Mouse (Mus musculus): ENCODE data around the gene Gan. TPM values are rescaled to one million over a fixed set of nuclear protein-coding genes. Genes with fewer than 3 reads are reported as not detected.

The Gan gene
- polyA plus RNA-seq, 1 experiment from 2014 or later: 2.1 TPM

DNA sequence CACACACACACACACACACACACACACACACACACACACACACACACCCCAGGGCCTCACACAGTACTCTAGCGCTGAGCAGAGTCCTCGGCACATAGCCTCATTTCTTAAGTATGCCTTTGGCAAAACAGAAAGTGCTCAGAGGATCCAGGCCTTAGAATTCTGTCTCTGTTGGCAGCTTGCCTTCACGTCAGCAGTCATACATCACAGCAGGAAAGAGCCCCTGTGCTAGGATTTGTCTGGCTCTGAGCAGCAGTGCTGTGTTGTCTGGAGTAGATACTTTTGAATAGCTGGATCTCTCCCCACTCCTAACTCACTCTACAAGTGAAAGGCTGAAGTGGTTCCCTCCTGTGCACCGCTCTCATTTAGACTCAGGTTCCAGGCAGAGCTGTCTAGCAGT lies 36.4 kb downstream of the Gan start:
- H3K27me3 ChIP-seq (ENCODE audit: insufficient read depth, poor library complexity, severe bottlenecking): no peaks in the 10 kb centered on the region
- no peak for DNase-seq (ENCODE audit: low spot score)
- H3K9me3 ChIP-seq: no peaks in the 10 kb centered on the region
- no peak overlapping the region for H3K27ac ChIP-seq
- WGBS: 90% methylated on average over 4 of the region's 4 CpGs
- peaks cover 18% of the 10 kb centered on the region for H3K4me1 ChIP-seq (replicated peaks)
- peaks cover 89% of the 10 kb centered on the region for H3K36me3 ChIP-seq
- no peak overlapping the region for H3K4me3 ChIP-seq

DNA sequence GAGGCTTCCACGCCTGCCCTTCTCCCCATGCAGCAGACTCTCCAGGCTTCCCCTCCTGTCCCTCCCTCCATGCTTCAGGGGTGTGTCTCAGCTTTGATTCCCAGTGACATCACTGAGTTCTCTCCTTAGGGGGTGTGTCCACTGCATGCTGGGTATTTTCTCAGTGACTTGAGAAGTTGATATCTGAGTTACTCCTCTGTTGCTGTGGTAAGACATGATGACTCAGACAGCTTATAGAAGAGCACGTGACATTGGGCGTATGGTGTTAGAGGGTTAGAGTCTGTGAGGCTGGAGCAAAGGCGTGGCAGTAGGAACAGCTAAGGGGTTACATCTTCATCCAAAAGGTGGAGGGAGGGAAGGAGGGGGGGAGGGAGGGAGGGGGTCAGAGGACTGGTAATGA lies 38.7 kb downstream of the Gan start:
- peaks cover 35% of the 10 kb centered on the region for H3K4me1 ChIP-seq (replicated peaks)
- 91% methylated on average over 4 of the region's 4 CpGs for WGBS
- no peaks in the 10 kb centered on the region for H3K27me3 ChIP-seq (ENCODE audit: insufficient read depth, poor library complexity, severe bottlenecking)
- no peaks in the 10 kb centered on the region for H3K9me3 ChIP-seq
- peaks cover 81% of the 10 kb centered on the region for H3K36me3 ChIP-seq
- no peak overlapping the region for H3K4me3 ChIP-seq
- DNase-seq (ENCODE audit: low spot score): no peak
- H3K27ac ChIP-seq: no peak overlapping the region

DNA sequence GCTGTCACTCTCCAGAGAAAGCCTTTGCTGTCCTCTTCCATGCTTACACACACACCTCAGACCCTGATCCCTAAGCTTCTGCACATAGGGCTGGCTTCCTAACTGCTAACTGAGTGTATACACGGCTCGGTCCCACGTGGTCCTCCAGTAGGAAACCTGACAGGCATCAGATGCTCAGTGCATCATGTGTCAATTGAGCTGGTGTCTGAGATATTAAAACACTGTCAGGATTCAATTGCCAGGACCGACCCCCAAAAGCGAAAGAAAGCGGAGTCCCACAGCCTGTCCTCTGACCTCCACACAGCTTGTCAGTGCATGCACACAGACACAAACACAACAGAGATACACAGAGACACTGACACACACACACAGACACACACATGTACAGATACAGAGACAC lies 39.6 kb downstream of the Gan start:
- no peak overlapping the region for H3K4me3 ChIP-seq
- H3K36me3 ChIP-seq: peaks cover 83% of the 10 kb centered on the region
- peaks cover 40% of the 10 kb centered on the region for H3K4me1 ChIP-seq (replicated peaks)
- H3K9me3 ChIP-seq: no peaks in the 10 kb centered on the region
- WGBS: 88% methylated on average over 6 of the region's 6 CpGs
- H3K27ac ChIP-seq: peak overlapping the region; percentile 50
- H3K27me3 ChIP-seq (ENCODE audit: insufficient read depth, poor library complexity, severe bottlenecking): no peaks in the 10 kb centered on the region
- no peak for DNase-seq (ENCODE audit: low spot score)

DNA sequence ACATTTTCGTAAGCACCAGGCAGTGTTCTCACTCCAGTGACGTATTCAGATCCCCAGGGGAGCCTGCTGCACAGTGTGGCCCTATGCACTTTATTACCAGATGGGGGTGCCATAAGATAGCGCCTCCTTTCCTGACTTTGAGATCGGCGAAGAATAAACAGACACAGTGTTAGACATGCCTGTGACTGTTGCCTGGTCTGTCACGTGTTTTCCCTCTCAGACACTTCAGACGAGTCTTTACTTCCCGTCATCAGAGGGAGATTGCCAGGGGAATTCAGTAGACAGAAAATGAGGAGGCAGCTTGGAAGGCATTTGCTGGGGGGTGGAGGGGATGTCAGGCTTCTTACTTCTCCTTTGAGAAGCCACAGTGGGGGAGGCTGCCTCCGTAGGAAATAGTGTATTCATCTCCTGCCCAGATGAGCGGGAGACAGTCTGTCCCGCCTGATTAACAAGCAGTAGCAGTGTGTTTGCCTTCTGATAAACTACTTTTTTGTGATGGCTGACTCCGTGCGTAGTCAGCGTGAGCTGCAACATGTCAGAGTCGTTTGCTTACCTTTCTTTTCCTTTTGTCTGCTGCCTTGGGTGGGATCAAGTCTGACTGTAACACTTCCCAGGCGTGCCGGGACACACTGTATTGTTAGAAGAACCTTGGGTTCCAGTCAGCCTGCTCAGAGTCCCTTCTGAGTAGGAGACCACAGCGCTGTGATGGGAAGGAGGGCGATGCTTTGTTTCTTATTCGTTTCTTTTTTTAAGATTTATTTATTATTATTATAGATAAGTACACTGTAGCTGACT lies 40.4 kb downstream of the Gan start:
- Histone ChIP-seq H3K4me1 (replicated peaks) (peaks cover 40% of the 10 kb centered on the region), H3K9me3 (no peaks in the 10 kb centered on the region), H3K27ac (peak overlapping the region; percentile 50), H3K36me3 (peaks cover 79% of the 10 kb centered on the region), H3K27me3 (ENCODE audit: insufficient read depth, poor library complexity, severe bottlenecking) (no peaks in the 10 kb centered on the region), H3K4me3 (no peak overlapping the region)
- 61% methylated on average over 20 of the region's 20 CpGs for WGBS
- peak; percentile 15 for DNase-seq (ENCODE audit: low spot score)

DNA sequence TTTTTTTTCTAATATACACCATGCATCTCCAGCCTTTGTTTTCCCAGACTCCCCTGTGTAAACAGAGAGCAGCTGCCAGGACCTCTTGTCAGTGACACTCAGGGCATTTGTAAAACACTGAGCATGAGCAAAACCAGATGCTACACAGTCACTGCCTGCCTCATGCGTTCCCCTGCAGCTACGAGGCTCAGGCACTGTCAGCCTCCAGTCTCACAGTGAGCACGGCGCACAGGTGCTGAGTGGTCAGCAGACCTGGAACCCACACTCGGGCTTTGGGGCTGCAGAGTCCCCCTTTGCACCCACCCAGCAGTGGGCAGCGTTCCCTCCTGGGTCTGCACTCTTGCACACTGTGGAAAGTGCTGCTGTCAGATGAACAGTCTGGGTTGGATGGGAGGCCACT lies 41.7 kb downstream of the Gan start:
- Histone ChIP-seq H3K4me3 (no peak overlapping the region), H3K27ac (peak overlapping the region; percentile 36; the same call in 1 of the 2 replicates), H3K27me3 (ENCODE audit: insufficient read depth, poor library complexity, severe bottlenecking) (no peaks in the 10 kb centered on the region), H3K9me3 (no peaks in the 10 kb centered on the region), H3K36me3 (peaks cover 79% of the 10 kb centered on the region), H3K4me1 (replicated peaks) (peaks cover 40% of the 10 kb centered on the region)
- DNase-seq (ENCODE audit: low spot score): peak; percentile 34
- WGBS: 75% methylated on average over 6 of the region's 6 CpGs

DNA sequence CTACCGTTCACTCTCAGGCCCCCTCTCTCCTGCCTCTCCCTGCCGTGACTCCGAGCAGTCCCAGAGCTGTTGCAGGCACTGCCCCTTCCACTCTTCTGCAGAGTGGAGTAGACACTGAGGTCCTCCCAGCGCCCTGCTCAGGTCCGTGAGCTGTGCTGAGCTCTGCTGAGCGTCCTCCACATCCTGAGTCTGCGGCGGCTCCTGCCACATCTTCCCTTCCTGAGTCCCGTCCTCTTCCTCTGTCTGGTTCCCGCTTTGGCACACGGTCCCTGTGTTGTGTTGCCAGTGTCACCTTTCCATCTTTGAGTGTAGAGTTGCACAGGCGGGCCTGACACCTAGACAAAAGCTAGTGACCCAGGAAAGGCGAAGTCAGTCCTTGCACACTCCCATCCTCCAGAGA lies 42.4 kb downstream of the Gan start:
- Histone ChIP-seq H3K9me3 (no peaks in the 10 kb centered on the region), H3K4me1 (replicated peaks) (peaks cover 40% of the 10 kb centered on the region), H3K27ac (peak overlapping the region; percentile 69; the same call in 1 of the 2 replicates), H3K4me3 (no peak overlapping the region), H3K27me3 (ENCODE audit: insufficient read depth, poor library complexity, severe bottlenecking) (no peaks in the 10 kb centered on the region), H3K36me3 (peaks cover 78% of the 10 kb centered on the region)
- peak; percentile 6 for DNase-seq (ENCODE audit: low spot score)
- 65% methylated on average over 13 of the region's 13 CpGs for WGBS

DNA sequence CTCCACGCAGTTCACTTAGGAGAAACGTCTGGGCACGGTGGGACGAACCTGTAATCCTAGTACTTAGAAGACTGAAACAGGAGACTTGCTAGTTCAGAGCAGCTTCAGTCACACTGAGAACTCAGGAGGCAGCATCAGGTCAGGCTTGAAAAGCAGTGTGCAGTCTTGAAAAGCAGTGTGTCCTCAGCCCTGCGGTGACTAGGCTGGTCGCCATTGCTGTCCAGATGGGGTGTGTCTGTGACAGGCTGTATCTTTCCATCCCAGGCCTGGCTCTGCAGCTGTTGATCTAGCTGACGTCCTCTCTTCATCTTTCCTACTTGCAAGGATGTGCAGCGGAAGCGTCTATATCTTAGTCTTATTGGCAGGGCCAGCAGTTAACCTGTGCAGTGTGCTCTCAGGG lies 42.9 kb downstream of the Gan start:
- 83% methylated on average over 9 of the region's 9 CpGs for WGBS
- Histone ChIP-seq H3K4me1 (replicated peaks) (peaks cover 40% of the 10 kb centered on the region), H3K9me3 (no peaks in the 10 kb centered on the region), H3K4me3 (no peak overlapping the region), H3K27ac (peak overlapping the region; percentile 69; the same call in 1 of the 2 replicates), H3K36me3 (peaks cover 74% of the 10 kb centered on the region), H3K27me3 (ENCODE audit: insufficient read depth, poor library complexity, severe bottlenecking) (no peaks in the 10 kb centered on the region)
- DNase-seq (ENCODE audit: low spot score): no peak

DNA sequence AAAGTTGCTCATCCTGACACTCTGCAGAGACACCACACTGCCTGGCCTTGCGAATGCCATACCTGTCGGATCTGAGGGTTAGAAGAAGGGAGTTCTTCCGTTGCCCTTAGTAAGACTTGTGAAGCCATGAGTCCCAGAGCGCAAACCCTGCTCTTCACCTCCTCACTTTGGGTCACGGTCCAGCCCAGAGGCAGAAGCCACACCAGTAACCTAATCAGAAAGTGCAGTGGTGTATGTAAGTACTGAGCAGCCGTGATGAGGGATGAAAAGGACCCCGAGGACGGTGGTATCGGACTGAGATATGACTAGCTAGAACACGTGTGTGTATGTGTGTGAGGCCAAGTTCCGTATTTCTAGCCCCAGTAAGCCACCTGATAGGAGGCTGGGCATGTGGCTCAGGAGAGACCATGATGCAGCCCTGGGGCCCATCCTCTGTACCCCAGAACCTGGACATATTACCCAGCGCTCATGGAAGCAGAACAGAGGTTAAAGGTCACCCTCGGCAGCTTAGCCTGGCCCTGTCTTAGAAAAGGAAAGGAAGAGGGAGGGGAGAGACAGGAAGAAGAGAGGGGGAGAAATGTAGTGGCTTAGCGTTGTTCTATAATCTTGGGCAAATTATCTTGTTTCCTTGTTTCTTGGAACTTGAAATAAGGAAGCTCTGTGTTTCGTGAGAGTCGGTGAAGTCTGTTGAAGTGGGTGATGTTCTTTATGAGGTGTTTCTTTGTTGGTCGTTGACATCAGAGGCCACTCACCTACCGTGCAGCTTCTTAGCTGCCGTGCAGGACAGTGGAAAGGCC lies 43.5 kb downstream of the Gan start:
- H3K4me3 ChIP-seq: no peak overlapping the region
- H3K27ac ChIP-seq: no peak overlapping the region; the same call in 1 of the 2 replicates
- no peak for DNase-seq (ENCODE audit: low spot score)
- 80% methylated on average over 19 of the region's 19 CpGs for WGBS
- H3K36me3 ChIP-seq: peaks cover 72% of the 10 kb centered on the region
- no peaks in the 10 kb centered on the region for H3K9me3 ChIP-seq
- no peaks in the 10 kb centered on the region for H3K27me3 ChIP-seq (ENCODE audit: insufficient read depth, poor library complexity, severe bottlenecking)
- H3K4me1 ChIP-seq (replicated peaks): peaks cover 40% of the 10 kb centered on the region

DNA sequence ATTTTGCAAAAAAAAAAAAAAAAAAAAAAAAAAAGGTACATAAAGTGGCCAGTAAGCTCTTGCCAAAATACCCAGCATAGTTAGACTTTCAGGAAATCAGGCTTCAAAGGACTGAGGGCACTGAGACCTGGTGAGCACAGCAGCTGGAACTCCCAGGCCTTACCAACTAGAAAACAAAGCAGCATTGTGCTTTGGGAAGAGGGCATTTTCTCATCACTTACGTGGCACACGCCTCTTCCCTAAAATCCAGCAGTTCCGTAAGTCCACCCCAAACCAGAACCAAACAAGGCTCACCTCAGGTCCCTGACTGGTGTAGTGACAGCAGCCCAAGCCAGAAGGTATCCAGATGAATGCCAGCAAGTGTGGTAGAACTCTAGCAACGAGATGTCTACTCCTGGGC lies 45.1 kb downstream of the Gan start:
- Histone ChIP-seq H3K4me1 (replicated peaks) (peaks cover 33% of the 10 kb centered on the region), H3K36me3 (peaks cover 63% of the 10 kb centered on the region), H3K27me3 (ENCODE audit: insufficient read depth, poor library complexity, severe bottlenecking) (no peaks in the 10 kb centered on the region), H3K4me3 (no peak overlapping the region), H3K9me3 (no peaks in the 10 kb centered on the region), H3K27ac (no peak overlapping the region)
- DNase-seq (ENCODE audit: low spot score): no peak
- WGBS: 89% methylated on average over 4 of the region's 4 CpGs

DNA sequence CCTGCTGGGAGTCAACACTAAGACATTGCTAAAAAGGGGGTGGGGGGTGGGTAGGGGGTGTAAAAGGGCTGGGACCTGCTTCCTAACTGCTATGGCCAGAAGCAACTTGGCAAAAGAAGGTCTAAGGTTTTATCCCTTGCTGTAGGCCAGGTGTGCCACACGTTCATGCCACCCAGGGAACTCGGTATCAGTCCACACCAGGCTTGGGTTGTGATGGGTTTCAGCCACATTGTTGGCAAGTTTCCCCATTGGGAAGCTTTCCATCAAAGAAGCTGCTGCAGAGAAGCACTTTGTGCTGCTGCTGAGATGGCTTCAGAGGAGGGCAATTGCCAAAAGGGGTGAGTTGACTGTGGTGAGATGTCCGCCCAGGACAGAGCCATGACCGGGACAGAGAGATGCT lies 47.9 kb downstream of the Gan start:
- Histone ChIP-seq H3K4me1 (replicated peaks) (peaks cover 14% of the 10 kb centered on the region; the same call in 1 of the 2 replicates), H3K36me3 (peaks cover 77% of the 10 kb centered on the region), H3K9me3 (no peaks in the 10 kb centered on the region), H3K4me3 (no peak overlapping the region), H3K27me3 (ENCODE audit: insufficient read depth, poor library complexity, severe bottlenecking) (no peaks in the 10 kb centered on the region), H3K27ac (no peak overlapping the region)
- no peak for DNase-seq (ENCODE audit: low spot score)
- WGBS: 90% methylated on average over 4 of the region's 4 CpGs

DNA sequence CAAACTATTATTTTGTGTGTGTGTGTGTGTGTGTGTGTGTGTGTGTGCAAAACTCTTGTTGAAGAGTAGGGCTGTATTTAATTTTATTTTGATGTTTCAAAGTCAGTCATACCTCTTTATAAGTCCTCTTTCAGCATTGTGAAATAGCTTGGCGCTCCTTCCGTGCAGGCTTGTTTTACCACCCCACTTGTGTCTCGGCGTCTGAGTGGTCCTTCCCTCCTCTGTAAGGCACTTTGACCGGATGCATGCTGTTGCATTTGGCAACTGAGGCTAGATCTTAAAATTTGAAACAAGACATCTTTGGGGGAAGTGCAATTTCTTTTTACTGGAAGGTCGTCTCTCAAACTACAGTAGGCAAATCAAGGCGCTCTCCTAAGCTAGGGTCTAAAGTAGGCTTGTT lies 48.7 kb downstream of the Gan start:
- H3K27me3 ChIP-seq (ENCODE audit: insufficient read depth, poor library complexity, severe bottlenecking): no peaks in the 10 kb centered on the region
- no peak overlapping the region for H3K4me3 ChIP-seq
- peaks cover 8% of the 10 kb centered on the region; the same call in 1 of the 2 replicates for H3K4me1 ChIP-seq (replicated peaks)
- DNase-seq (ENCODE audit: low spot score): no peak
- no peaks in the 10 kb centered on the region for H3K9me3 ChIP-seq
- H3K27ac ChIP-seq: no peak overlapping the region
- peaks cover 72% of the 10 kb centered on the region for H3K36me3 ChIP-seq
- WGBS: 95% methylated on average over 7 of the region's 7 CpGs

DNA sequence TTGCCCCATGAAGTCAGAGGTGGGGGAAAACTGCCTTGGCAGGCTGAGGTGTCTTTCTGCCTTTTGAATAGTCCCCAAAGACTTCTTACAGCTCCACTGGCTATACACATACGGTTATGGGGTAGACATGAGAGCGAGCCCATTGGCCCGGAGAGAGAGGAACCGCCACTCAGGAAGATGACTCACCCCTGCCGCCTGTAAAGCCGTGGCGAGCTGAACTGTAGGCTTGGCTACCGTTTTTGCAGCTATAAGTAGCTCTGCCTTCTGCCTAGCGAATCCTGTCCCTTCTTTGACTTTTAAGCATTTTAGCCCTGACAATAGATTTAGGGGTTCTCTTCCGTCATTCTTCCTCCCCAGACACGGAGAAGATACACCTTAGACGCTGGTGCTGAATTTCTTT lies 51.2 kb downstream of the Gan start:
- no peak overlapping the region for H3K27ac ChIP-seq
- no peaks in the 10 kb centered on the region for H3K27me3 ChIP-seq (ENCODE audit: insufficient read depth, poor library complexity, severe bottlenecking)
- no peak overlapping the region for H3K4me3 ChIP-seq
- H3K4me1 ChIP-seq (replicated peaks): 0 out of 2 replicates have a peak, but pooled peaks cover 15% of the 10 kb centered on the region
- H3K9me3 ChIP-seq: no peaks in the 10 kb centered on the region
- WGBS: 94% methylated on average over 12 of the region's 12 CpGs
- DNase-seq (ENCODE audit: low spot score): no peak
- peaks cover 58% of the 10 kb centered on the region for H3K36me3 ChIP-seq

DNA sequence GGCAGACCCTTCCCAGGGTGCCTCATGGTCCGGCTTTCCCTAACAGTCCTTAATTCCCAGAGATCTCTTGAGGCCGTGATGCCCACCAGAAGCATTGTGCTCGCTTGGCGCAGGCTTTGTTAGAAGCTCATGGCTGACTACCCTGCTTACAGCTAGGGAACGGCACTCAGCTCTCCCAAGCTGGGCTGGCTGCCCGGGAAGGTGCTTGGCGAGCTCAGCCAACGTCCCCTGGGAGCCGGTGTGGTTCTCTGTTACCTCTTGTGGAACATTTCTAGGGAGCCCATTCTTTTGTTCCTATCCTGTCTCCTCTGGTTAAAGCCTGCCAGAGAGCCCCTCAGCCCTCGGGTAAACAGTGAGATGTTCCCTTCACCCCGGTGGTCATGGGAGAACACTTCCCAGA lies 54.2 kb downstream of the Gan start:
- Histone ChIP-seq H3K27me3 (ENCODE audit: insufficient read depth, poor library complexity, severe bottlenecking) (no peaks in the 10 kb centered on the region), H3K27ac (no peak overlapping the region; the same call in 1 of the 2 replicates), H3K36me3 (peaks cover 57% of the 10 kb centered on the region), H3K4me3 (no peak overlapping the region), H3K4me1 (replicated peaks) (0 out of 2 replicates have a peak, but pooled peaks cover 15% of the 10 kb centered on the region), H3K9me3 (no peaks in the 10 kb centered on the region)
- DNase-seq (ENCODE audit: low spot score): no peak
- WGBS: 93% methylated on average over 11 of the region's 11 CpGs

Data from hindbrain, embryonic 10.5 days (tissue).